Mouse (Mus musculus) splenic B cell, adult 2 months (primary cell): ENCODE measurements at regions not wholly inside any gene's neighbourhood (a gene's known extent, or its start where the extent isn't known, plus 50 kb on each side); places are given as distances from the start of the nearest gene placed in this dataset.

Experiments used
- DNase-seq: peaks from one replicate; pipeline ENCODE4 v3.0.0-alpha.2; 2011; ENCODE audit warnings: low read depth, low spot score
- H3K27me3 ChIP-seq: 2 replicates; pipeline ENCODE4 v1.6.1; 2012; ENCODE audit warnings: mild to moderate bottlenecking, low read length, moderate library complexity, mixed read lengths; ENCODE audit not compliant: control insufficient read depth, poor library complexity, insufficient read depth, severe bottlenecking
- H3K36me3 ChIP-seq: 2 replicates; pipeline ENCODE4 v1.6.1; 2012; ENCODE audit warnings: mild to moderate bottlenecking, low read length, moderate library complexity, mixed read lengths; ENCODE audit not compliant: control insufficient read depth, poor library complexity, insufficient read depth, severe bottlenecking

- no peaks in the 10 kb centered on the region; the same call in 1 of the 2 replicates for H3K27me3 ChIP-seq
- no peak for DNase-seq
- H3K36me3 ChIP-seq = no peaks in the 10 kb centered on the region
These were observed 461.6 kb downstream of the 9430069I07Rik start for GRCm38 (mm10) chr15:33896076-33896475.

GRCm38 (mm10) chr15:33890606-33891005 lies 467.1 kb downstream of the 9430069I07Rik start:
- H3K36me3 ChIP-seq = no peaks in the 10 kb centered on the region
- DNase-seq = no peak
- no peaks in the 10 kb centered on the region for H3K27me3 ChIP-seq

GRCm38 (mm10) chr15:33888865-33889368 lies 468.8 kb downstream of the 9430069I07Rik start:
- Histone ChIP-seq H3K27me3 (no peaks in the 10 kb centered on the region), H3K36me3 (no peaks in the 10 kb centered on the region)
- no peak for DNase-seq

GRCm38 (mm10) chr15:33862224-33862752 lies 495.4 kb downstream of the 9430069I07Rik start:
- no peaks in the 10 kb centered on the region; the same call in 1 of the 2 replicates for H3K27me3 ChIP-seq
- DNase-seq = no peak
- no peaks in the 10 kb centered on the region for H3K36me3 ChIP-seq

GRCm38 (mm10) chr15:33825435-33826088 lies 532.1 kb downstream of the 9430069I07Rik start:
- Histone ChIP-seq H3K36me3 (no peaks in the 10 kb centered on the region), H3K27me3 (no peaks in the 10 kb centered on the region)
- DNase-seq = no peak

- Histone ChIP-seq H3K36me3 (no peaks in the 10 kb centered on the region), H3K27me3 (no peaks in the 10 kb centered on the region)
- DNase-seq = no peak
These were observed 532.8 kb downstream of the 9430069I07Rik start for GRCm38 (mm10) chr15:33824826-33825225.

GRCm38 (mm10) chr15:33780960-33781359 lies 576.7 kb downstream of the 9430069I07Rik start:
- H3K36me3 ChIP-seq = no peaks in the 10 kb centered on the region
- DNase-seq = no peak
- H3K27me3 ChIP-seq = no peaks in the 10 kb centered on the region

GRCm38 (mm10) chr15:33759496-33759895 lies 598.2 kb downstream of the 9430069I07Rik start:
- Histone ChIP-seq H3K27me3 (no peaks in the 10 kb centered on the region), H3K36me3 (no peaks in the 10 kb centered on the region)
- no peak for DNase-seq

- no peaks in the 10 kb centered on the region for H3K27me3 ChIP-seq
- no peaks in the 10 kb centered on the region for H3K36me3 ChIP-seq
- no peak for DNase-seq
These were observed 598.9 kb downstream of the 9430069I07Rik start for GRCm38 (mm10) chr15:33758771-33759170.
